ENCODE assay signal across 20 mouse cellular contexts in the genomic region with DNA sequence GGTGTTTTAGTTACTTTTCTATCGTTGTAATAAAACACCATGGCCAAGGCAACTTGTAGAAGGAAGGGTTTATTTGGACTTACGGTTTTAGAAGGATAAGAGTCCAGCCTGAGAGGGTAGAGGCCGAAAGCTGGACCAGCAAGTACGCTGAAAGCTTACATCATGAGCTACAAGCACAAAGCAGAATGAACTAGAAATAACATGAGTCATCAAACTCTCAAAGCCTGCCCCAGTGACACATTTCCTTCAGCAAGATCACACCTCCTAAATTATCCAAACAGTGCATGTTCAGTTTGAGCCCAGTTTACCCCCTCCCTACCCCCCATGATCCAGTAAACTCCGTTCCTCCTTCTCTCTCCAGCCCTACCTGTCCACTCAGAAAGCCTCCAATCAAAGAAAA. TPM values are rescaled to one million over a fixed set of nuclear protein-coding genes. Genes with fewer than 3 reads are reported as not detected.
DNase-seq lines count a peak whose midpoint lies in the region; ATAC-seq and TF ChIP-seq lines count a peak whose summit lies in the region.
"Had no signal": no experiment of that assay in that cellular context is flagged by ENCODE, and none has a peak within 500 bp of the region (broad histone marks: within the 10 kb centered on the region; RNA-seq: fewer than 3 reads in every experiment).

No protein-coding gene starts in this region.

- no peak for ATAC-seq in liver, postnatal 0 days

- peak overlapping the region; percentile 98 for H3K27ac ChIP-seq in liver, postnatal 0 days (ENCODE audit: low read depth)
- H3K27ac ChIP-seq in embryonic facial prominence, embryonic 10.5 days (replicated peaks), result no peak overlapping the region
- H3K27ac ChIP-seq: embryonic facial prominence, embryonic 13.5 days; forebrain, embryonic 12.5 days; hindbrain, embryonic 13.5 days had no signal

- H3K4me3 ChIP-seq in liver, postnatal 0 days (ENCODE audit: low read depth, low read length), result no peak overlapping the region
- H3K4me3 ChIP-seq in embryonic facial prominence, embryonic 10.5 days, result no peak overlapping the region
- H3K4me3 ChIP-seq: embryonic facial prominence, embryonic 13.5 days; forebrain, embryonic 12.5 days; hindbrain, embryonic 13.5 days had no signal

- no peak for TF ChIP-seq CTCF in liver, postnatal 0 days (IDR thresholded peaks at IDR 0.05; ENCODE audit: low read depth)

- H3K4me2 ChIP-seq in liver, postnatal 0 days (ENCODE audit: low read depth, low read length), result peak overlapping the region; percentile 72; the same call in 1 of the 2 replicates
- H3K4me2 ChIP-seq: embryonic facial prominence, embryonic 13.5 days; forebrain, embryonic 12.5 days; hindbrain, embryonic 13.5 days had no signal

- DNase-seq in liver, postnatal 0 days, result no peak
- DNase-seq in liver (no peak), 416B (ENCODE audit: low read depth) (peak; percentile 75), NIH3T3 (ENCODE audit: low read depth) (peak; percentile 6)
- DNase-seq in embryo, embryonic 9.5 days (ENCODE audit: extremely low spot score), result no peak
- no peak for DNase-seq in embryonic facial prominence, embryonic 10.5 days (ENCODE audit: low spot score)
- DNase-seq: adrenal gland, adult 8-10 months; cerebellum, adult 11 months; cerebellum, adult 8-10 months; embryo, embryonic 11 days; forebrain, postnatal 0 days; gastrocnemius, postnatal 25 days; kidney, adult 18-20 months had no signal

- H3K36me3 ChIP-seq in liver, postnatal 0 days (replicated peaks; ENCODE audit: insufficient read depth, low read length), result 0 out of 2 replicates have a peak, but pooled peaks cover 5% of the 10 kb centered on the region
- H3K36me3 ChIP-seq in embryonic facial prominence, embryonic 10.5 days (replicated peaks), result no peaks in the 10 kb centered on the region
- H3K36me3 ChIP-seq: embryonic facial prominence, embryonic 13.5 days; forebrain, embryonic 12.5 days; hindbrain, embryonic 13.5 days had no signal

- H3K9me3 ChIP-seq in liver, postnatal 0 days (ENCODE audit: low read length), result no peaks in the 10 kb centered on the region
- H3K9me3 ChIP-seq in embryonic facial prominence, embryonic 10.5 days, result no peaks in the 10 kb centered on the region
- H3K9me3 ChIP-seq: embryonic facial prominence, embryonic 13.5 days; forebrain, embryonic 12.5 days; hindbrain, embryonic 13.5 days had no signal

- H3K27me3 ChIP-seq in liver, postnatal 0 days (ENCODE audit: insufficient read depth, low read length), result no peaks in the 10 kb centered on the region
- H3K27me3 ChIP-seq in embryonic facial prominence, embryonic 10.5 days (replicated peaks; ENCODE audit: low read depth, poor library complexity, severe bottlenecking), result no peaks in the 10 kb centered on the region
- H3K27me3 ChIP-seq: embryonic facial prominence, embryonic 13.5 days; forebrain, embryonic 12.5 days; hindbrain, embryonic 13.5 days had no signal

- peaks cover 35% of the 10 kb centered on the region for H3K4me1 ChIP-seq in liver, postnatal 0 days (ENCODE audit: insufficient read depth)
- peaks cover 27% of the 10 kb centered on the region for H3K4me1 ChIP-seq in embryonic facial prominence, embryonic 10.5 days

- no peak for TF ChIP-seq EP300 in liver, postnatal 0 days (IDR thresholded peaks at IDR 0.05; ENCODE audit: low read depth)

- no peak overlapping the region for H3K9ac ChIP-seq in liver, postnatal 0 days (replicated peaks)
- H3K9ac ChIP-seq: embryonic facial prominence, embryonic 13.5 days; forebrain, embryonic 12.5 days; forebrain, postnatal 0 days; hindbrain, embryonic 13.5 days had no signal

- WGBS in liver, postnatal 0 days (ENCODE audit: insufficient replicate concordance), result 75% methylated on average over 5 of the region's 5 CpGs
- 89% methylated on average over 5 of the region's 5 CpGs for WGBS in embryonic facial prominence, embryonic 10.5 days

RNA-seq across cellular contexts. Expression of a gene that starts 19.1 kb away (rescaled TPM):
- 0.15 TPM in 1 of 2 replicates, not detected in the other for polyA plus RNA-seq in liver, postnatal 0 days (2015; fragmentation: Nextera tagmentation; extraction: Ambion mirVana)
- polyA plus RNA-seq in embryonic facial prominence, embryonic 10.5 days (2016; fragmentation: Nextera tagmentation; extraction: Ambion mirVana), result not detected in 2 replicates
- polyA plus RNA-seq: brain, embryonic 14.5 days; C2C12; embryonic facial prominence, embryonic 13.5 days; forebrain, embryonic 12.5 days; forebrain, postnatal 0 days; heart, embryonic 14.5 days; hindbrain, embryonic 13.5 days; hindbrain, postnatal 0 days had no signal

Comparison
In these comparisons a context has a peak if more than half of its experiments do, and no peak if none do; other contexts are left out.
1. DNase-seq: peak in 416B (single experiment) and NIH3T3 (single experiment); none in liver, postnatal 0 days (single experiment), liver (single experiment), embryo, embryonic 9.5 days (single experiment) and embryonic facial prominence, embryonic 10.5 days (single experiment).